Mouse (Mus musculus) megakaryocyte, embryonic 14.5 days (primary cell): ENCODE data around the gene Glrx2.

ENCODE experiments used
- FLI1 ChIP-seq: IDR thresholded peaks from 2 replicates; pipeline ENCODE4 v1.6.1; 2012; ENCODE audit warnings: low read length, inconsistent platforms, mixed read lengths
- GATA1 ChIP-seq: IDR thresholded peaks from 3 replicates; pipeline ENCODE4 v1.6.1; 2012; ENCODE audit warnings: mixed read lengths, low read length, inconsistent platforms, borderline replicate concordance

GRCm38 (mm10) chr1:143707006-143707405 is 9.1 kb upstream of the Glrx2 start:
- TF ChIP-seq FLI1 (no peak), GATA1 (no peak)
